ENCODE assay signal across 29 mouse cellular contexts in genomic region chr9:103163806-103164205, GRCm38 (mm10). TPM values are rescaled to one million over a fixed set of nuclear protein-coding genes. Genes with fewer than 3 reads are reported as not detected.
DNase-seq lines count a peak whose midpoint lies in the region; ATAC-seq and TF ChIP-seq lines count a peak whose summit lies in the region.
"Had no signal": no experiment of that assay in that cellular context is flagged by ENCODE, and none has a peak within 500 bp of the region (broad histone marks: within the 10 kb centered on the region; RNA-seq: fewer than 3 reads in every experiment).

No protein-coding gene starts in this region.

- 83% methylated on average over 15 of the region's 15 CpGs for WGBS in forebrain, embryonic 13.5 days
- 74% methylated on average over 15 of the region's 15 CpGs for WGBS in forebrain, embryonic 12.5 days
- 74% methylated on average over 15 of the region's 15 CpGs for WGBS in hindbrain, embryonic 16.5 days
- 77% methylated on average over 15 of the region's 15 CpGs for WGBS in hindbrain, embryonic 10.5 days
- WGBS in intestine, embryonic 16.5 days: 71% methylated on average over 15 of the region's 15 CpGs

- peaks cover 90% of the 10 kb centered on the region for H3K36me3 ChIP-seq in forebrain, embryonic 13.5 days (ENCODE audit: poor library complexity, severe bottlenecking)
- H3K36me3 ChIP-seq in forebrain, embryonic 12.5 days (replicated peaks): peaks cover 73% of the 10 kb centered on the region
- H3K36me3 ChIP-seq in hindbrain, embryonic 16.5 days (ENCODE audit: control insufficient read depth, insufficient read depth, low read length): peaks cover 38% of the 10 kb centered on the region
- peaks cover 87% of the 10 kb centered on the region for H3K36me3 ChIP-seq in hindbrain, embryonic 10.5 days
- H3K36me3 ChIP-seq in E14TG2a.4 (ENCODE audit: insufficient read depth, low read length): no peaks in the 10 kb centered on the region
- H3K36me3 ChIP-seq in intestine, embryonic 16.5 days (ENCODE audit: control insufficient read depth, insufficient read depth, low read length): no peaks in the 10 kb centered on the region
- H3K36me3 ChIP-seq: heart, embryonic 10.5 days; heart, embryonic 13.5 days had no signal

- no peak overlapping the region for H3K9ac ChIP-seq in forebrain, embryonic 13.5 days
- H3K9ac ChIP-seq in forebrain, embryonic 12.5 days: no peak overlapping the region
- no peak overlapping the region for H3K9ac ChIP-seq in hindbrain, embryonic 16.5 days (ENCODE audit: low read depth, low read length)
- no peak overlapping the region for H3K9ac ChIP-seq in intestine, embryonic 16.5 days (ENCODE audit: low read depth, low read length)
- H3K9ac ChIP-seq: embryonic facial prominence, embryonic 13.5 days; heart, embryonic 13.5 days had no signal

- ATAC-seq in forebrain, embryonic 13.5 days: 0 out of 2 replicates have a peak, but pooled peaks have one; percentile 8
- ATAC-seq in forebrain, embryonic 12.5 days (ENCODE audit: low FRiP score): no peak
- ATAC-seq in hindbrain, embryonic 16.5 days: peak; percentile 18; the same call in 1 of the 2 replicates
- ATAC-seq in intestine, embryonic 16.5 days: no peak
- ATAC-seq: forebrain, embryonic 16.5 days had no signal

- no peak overlapping the region for H3K4me2 ChIP-seq in forebrain, embryonic 13.5 days
- no peak overlapping the region for H3K4me2 ChIP-seq in forebrain, embryonic 12.5 days
- no peak overlapping the region for H3K4me2 ChIP-seq in hindbrain, embryonic 16.5 days (ENCODE audit: low read length)
- no peak overlapping the region for H3K4me2 ChIP-seq in intestine, embryonic 16.5 days (ENCODE audit: low read depth, low read length)
- H3K4me2 ChIP-seq: embryonic facial prominence, embryonic 13.5 days; heart, embryonic 13.5 days had no signal

- H3K27ac ChIP-seq in forebrain, embryonic 13.5 days: no peak overlapping the region
- H3K27ac ChIP-seq in forebrain, embryonic 12.5 days: no peak overlapping the region
- H3K27ac ChIP-seq in hindbrain, embryonic 16.5 days (ENCODE audit: low read depth, low read length): no peak overlapping the region
- no peak overlapping the region for H3K27ac ChIP-seq in hindbrain, embryonic 10.5 days
- H3K27ac ChIP-seq in intestine, embryonic 16.5 days (ENCODE audit: low read length): no peak overlapping the region
- H3K27ac ChIP-seq: embryonic facial prominence, embryonic 10.5 days; embryonic facial prominence, embryonic 13.5 days; heart, adult 2 months; heart, embryonic 10.5 days; heart, embryonic 13.5 days had no signal

- H3K9me3 ChIP-seq in forebrain, embryonic 13.5 days (replicated peaks): no peaks in the 10 kb centered on the region
- no peaks in the 10 kb centered on the region for H3K9me3 ChIP-seq in forebrain, embryonic 12.5 days
- H3K9me3 ChIP-seq in hindbrain, embryonic 16.5 days (ENCODE audit: control insufficient read depth, low read length): no peaks in the 10 kb centered on the region
- H3K9me3 ChIP-seq in hindbrain, embryonic 10.5 days: no peaks in the 10 kb centered on the region
- H3K9me3 ChIP-seq in E14TG2a.4 (ENCODE audit: low read length): no peaks in the 10 kb centered on the region
- H3K9me3 ChIP-seq in intestine, embryonic 16.5 days (ENCODE audit: control insufficient read depth, low read length): no peaks in the 10 kb centered on the region
- H3K9me3 ChIP-seq: embryonic facial prominence, embryonic 10.5 days; embryonic facial prominence, embryonic 13.5 days; heart, embryonic 10.5 days; heart, embryonic 13.5 days had no signal

- DNase-seq in hindbrain, embryonic 10.5 days (ENCODE audit: low spot score): no peak
- DNase-seq in left cerebral cortex, postnatal 4 days: peak; percentile 59
- no peak for DNase-seq in left cerebral cortex, postnatal 36 days (ENCODE audit: low spot score in 2 of 2)
- DNase-seq: adrenal gland, adult 2 months; adrenal gland, postnatal 14 days; B cell, adult 2 months; cerebellum, adult 11 months; cerebellum, adult 2 months; cerebellum, adult 9-11 months; cerebellum, postnatal 25 days; embryo, embryonic 11 days; gastrocnemius, postnatal 10 days; gastrocnemius, postnatal 36 days; heart, adult 2 months; heart, postnatal 14 days; heart, postnatal 4 days; kidney, adult 11 months had no signal

- no peak for TF ChIP-seq CTCF in E14TG2a.4 (conservative IDR thresholded peaks at IDR 0.05; ENCODE audit: low read length)

- intact Hi-C loops in left cerebral cortex, postnatal 4 days (cut with DNase I): no loop called here
- intact Hi-C loops in left cerebral cortex, postnatal 36 days (cut with DNase I): no loop called here

- no peaks in the 10 kb centered on the region for H3K27me3 ChIP-seq in forebrain, embryonic 13.5 days
- no peaks in the 10 kb centered on the region for H3K27me3 ChIP-seq in forebrain, embryonic 12.5 days
- no peaks in the 10 kb centered on the region for H3K27me3 ChIP-seq in hindbrain, embryonic 16.5 days (replicated peaks; ENCODE audit: control insufficient read depth, insufficient read depth, low read length)
- no peaks in the 10 kb centered on the region for H3K27me3 ChIP-seq in hindbrain, embryonic 10.5 days (ENCODE audit: insufficient read depth, poor library complexity, severe bottlenecking)
- H3K27me3 ChIP-seq in E14TG2a.4 (ENCODE audit: insufficient read depth, low read length): peaks cover 62% of the 10 kb centered on the region
- no peaks in the 10 kb centered on the region for H3K27me3 ChIP-seq in intestine, embryonic 16.5 days (replicated peaks; ENCODE audit: control insufficient read depth, insufficient read depth, low read length)
- H3K27me3 ChIP-seq: embryonic facial prominence, embryonic 13.5 days had no signal

- 0 out of 2 replicates have a peak, but pooled peaks cover 5% of the 10 kb centered on the region for H3K4me1 ChIP-seq in forebrain, embryonic 13.5 days
- H3K4me1 ChIP-seq in forebrain, embryonic 12.5 days: no peaks in the 10 kb centered on the region; the same call in 1 of the 2 replicates
- H3K4me1 ChIP-seq in hindbrain, embryonic 16.5 days (ENCODE audit: control insufficient read depth, insufficient read depth, low read depth, low read length): no peaks in the 10 kb centered on the region
- H3K4me1 ChIP-seq in hindbrain, embryonic 10.5 days (replicated peaks): 0 out of 2 replicates have a peak, but pooled peaks cover 3% of the 10 kb centered on the region
- H3K4me1 ChIP-seq in E14TG2a.4 (replicated peaks; ENCODE audit: low read depth, low read length): peaks cover 35% of the 10 kb centered on the region
- no peaks in the 10 kb centered on the region for H3K4me1 ChIP-seq in intestine, embryonic 16.5 days (ENCODE audit: control insufficient read depth, insufficient read depth, low read length)
- H3K4me1 ChIP-seq: embryonic facial prominence, embryonic 10.5 days had no signal

- H3K4me3 ChIP-seq in forebrain, embryonic 13.5 days: no peak overlapping the region
- no peak overlapping the region for H3K4me3 ChIP-seq in forebrain, embryonic 12.5 days (replicated peaks)
- H3K4me3 ChIP-seq in hindbrain, embryonic 16.5 days (ENCODE audit: low read length): no peak overlapping the region
- H3K4me3 ChIP-seq in hindbrain, embryonic 10.5 days: no peak overlapping the region
- H3K4me3 ChIP-seq in E14TG2a.4 (replicated peaks; ENCODE audit: low read length): peak overlapping the region; percentile 29; the same call in 1 of the 2 replicates
- no peak overlapping the region for H3K4me3 ChIP-seq in intestine, embryonic 16.5 days (ENCODE audit: low read length)
- H3K4me3 ChIP-seq: embryonic facial prominence, embryonic 10.5 days; embryonic facial prominence, embryonic 13.5 days; erythroblast, embryonic 14.5 days; heart, adult 2 months; heart, embryonic 10.5 days; heart, embryonic 13.5 days had no signal

RNA-seq across cellular contexts. Expression of gene Srprb, which starts 38.1 kb away (rescaled TPM):
- polyA plus RNA-seq in forebrain, embryonic 13.5 days (2015; fragmentation: Nextera tagmentation; extraction: Ambion mirVana): 47.5 and 55.1 TPM in 2 replicates
- 50.3 and 50.9 TPM in 2 replicates for polyA plus RNA-seq in forebrain, embryonic 12.5 days (2016; fragmentation: Nextera tagmentation; extraction: Ambion mirVana)
- 63.8 and 67.7 TPM in 2 replicates for polyA plus RNA-seq in hindbrain, embryonic 16.5 days (2015; fragmentation: Nextera tagmentation; extraction: Ambion mirVana)
- polyA plus RNA-seq in hindbrain, embryonic 10.5 days (2016; fragmentation: Nextera tagmentation; extraction: Ambion mirVana): 62.0 and 69.7 TPM in 2 replicates
- total RNA-seq in left cerebral cortex, postnatal 4 days (2021): 10 to 100 TPM; 21.8 to 24.4 TPM
- total RNA-seq in left cerebral cortex, postnatal 36 days (2021): 10 to 100 TPM; 18.5 to 19.3 TPM
- 51.0 and 51.7 TPM in 2 replicates for polyA plus RNA-seq in intestine, embryonic 16.5 days (2015; fragmentation: Nextera tagmentation; extraction: Ambion mirVana)

RNA-seq across cellular contexts. Expression of gene Rab6b, which starts 52.2 kb away (rescaled TPM):
- 38.5 TPM in 2 replicates for polyA plus RNA-seq in forebrain, embryonic 13.5 days (2015; fragmentation: Nextera tagmentation; extraction: Ambion mirVana)
- 35.8 and 41.8 TPM in 2 replicates for polyA plus RNA-seq in forebrain, embryonic 12.5 days (2016; fragmentation: Nextera tagmentation; extraction: Ambion mirVana)
- polyA plus RNA-seq in hindbrain, embryonic 16.5 days (2015; fragmentation: Nextera tagmentation; extraction: Ambion mirVana): 137 and 140 TPM in 2 replicates
- 17.0 and 29.0 TPM in 2 replicates for polyA plus RNA-seq in hindbrain, embryonic 10.5 days (2016; fragmentation: Nextera tagmentation; extraction: Ambion mirVana)
- 100 to 1,000 TPM; 331 to 380 TPM for total RNA-seq in left cerebral cortex, postnatal 4 days (2021)
- 100 to 1,000 TPM; 607 to 644 TPM for total RNA-seq in left cerebral cortex, postnatal 36 days (2021)
- polyA plus RNA-seq in intestine, embryonic 16.5 days (2015; fragmentation: Nextera tagmentation; extraction: Ambion mirVana): 4.5 TPM in 2 replicates
- total RNA-seq: MEL had no signal
- polyA plus RNA-seq: erythroblast, embryonic 14.5 days had no signal

Comparison
In these comparisons a context has a peak if more than half of its experiments do, and no peak if none do; other contexts are left out.
1. ATAC-seq: peak in forebrain, embryonic 13.5 days (single experiment) and hindbrain, embryonic 16.5 days (single experiment); none in forebrain, embryonic 12.5 days (single experiment) and intestine, embryonic 16.5 days (single experiment).